Mouse (Mus musculus): Measurements from ENCODE around the gene Cdc42bpb. TPM values are rescaled to one million over a fixed set of nuclear protein-coding genes. Genes with fewer than 3 reads are reported as not detected.

The Cdc42bpb gene
- total and polyA plus RNA-seq, 2 experiments from 2014 or later = 28.4 to 229 TPM

DNA sequence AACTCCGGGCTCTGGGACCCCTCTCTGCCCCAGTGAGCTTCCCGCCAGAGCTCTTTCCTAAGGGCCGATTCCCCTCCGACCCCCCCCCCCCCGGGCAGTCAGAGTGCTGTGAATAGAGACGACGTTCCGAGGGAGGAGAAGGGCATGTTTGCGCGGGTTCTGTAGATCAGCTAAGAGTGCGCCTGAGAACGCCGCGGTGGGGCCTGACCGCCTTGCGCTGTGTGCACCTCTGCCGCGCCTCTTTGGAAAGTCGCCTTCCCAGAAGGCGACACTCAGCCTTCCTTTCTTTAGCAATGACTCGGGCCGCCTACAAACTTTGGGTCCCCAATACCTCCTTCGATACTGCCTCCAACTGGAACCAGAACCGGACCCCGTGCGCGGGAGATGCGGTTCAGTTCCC is 106.1 kb downstream of the Cdc42bpb start:
- Histone ChIP-seq H3K9me3 (ENCODE audit: low read length) (no peaks in the 10 kb centered on the region), H3K27ac (no peak overlapping the region), H3K4me2 (ENCODE audit: low read depth, low read length) (no peak overlapping the region), H3K4me3 (ENCODE audit: low read length) (no peak overlapping the region), H3K4me1 (ENCODE audit: insufficient read depth, low read length) (0 out of 2 replicates have a peak, but pooled peaks cover 7% of the 10 kb centered on the region), H3K9ac (replicated peaks; ENCODE audit: low read length) (no peak overlapping the region), H3K36me3 (ENCODE audit: insufficient read depth, low read length) (no peaks in the 10 kb centered on the region), H3K27me3 (ENCODE audit: insufficient read depth, low read length) (peaks cover 42% of the 10 kb centered on the region)
- ATAC-seq (no peak), DNase-seq (ENCODE audit: low spot score) (no peak)
- WGBS = 8% methylated on average over 27 of the region's 28 CpGs
- no peak for TF ChIP-seq CTCF (IDR thresholded peaks at IDR 0.05; ENCODE audit: low read depth)

- peaks cover 36% of the 10 kb centered on the region for H3K27me3 ChIP-seq (ENCODE audit: insufficient read depth, low read length)
- WGBS = 38% methylated on average over 25 of the region's 25 CpGs
Observed at GRCm38 (mm10) chr12:111270629-111271277, 106.8 kb downstream of the Cdc42bpb start, which contains the start of gene Amn. Gene Amn, plus strand, starts transcription at chr12:111271095.

GRCm38 (mm10) chr12:111267673-111268325 is 109.7 kb downstream of the Cdc42bpb start:
- Histone ChIP-seq H3K36me3 (ENCODE audit: insufficient read depth, low read length) (peaks cover 9% of the 10 kb centered on the region), H3K4me3 (ENCODE audit: low read length) (no peak overlapping the region), H3K27ac (no peak overlapping the region), H3K4me1 (ENCODE audit: insufficient read depth, low read length) (no peaks in the 10 kb centered on the region), H3K27me3 (ENCODE audit: insufficient read depth, low read length) (peaks cover 20% of the 10 kb centered on the region), H3K9me3 (ENCODE audit: low read length) (no peaks in the 10 kb centered on the region), H3K9ac (replicated peaks; ENCODE audit: low read length) (no peak overlapping the region), H3K4me2 (ENCODE audit: low read depth, low read length) (no peak overlapping the region)
- 78% methylated on average over 4 of the region's 4 CpGs for WGBS
- ATAC-seq (no peak), DNase-seq (ENCODE audit: low spot score) (no peak)
- no peak for TF ChIP-seq CTCF (IDR thresholded peaks at IDR 0.05; ENCODE audit: low read depth)

More at GRCm38 (mm10) chr12:111270629-111271277, 106.8 kb downstream of the Cdc42bpb start, which contains the start of gene Amn:
- TF ChIP-seq CTCF (IDR thresholded peaks at IDR 0.05; ENCODE audit: low read depth) = no peak
- no peak for DNase-seq (ENCODE audit: low spot score)
- Histone ChIP-seq H3K4me3 (ENCODE audit: low read length) (no peak within 1 kb of the TSS), H3K9ac (replicated peaks; ENCODE audit: low read length) (no peak within 1 kb of the TSS), H3K4me1 (ENCODE audit: insufficient read depth, low read length) (0 out of 2 replicates have a peak, but pooled peaks cover 7% of the 10 kb centered on the region), H3K36me3 (ENCODE audit: insufficient read depth, low read length) (no peaks in the 10 kb centered on the region), H3K4me2 (ENCODE audit: low read depth, low read length) (no peak within 1 kb of the TSS), H3K9me3 (ENCODE audit: low read length) (no peaks in the 10 kb centered on the region), H3K27ac (no peak within 1 kb of the TSS)
- no peak for ATAC-seq

DNA sequence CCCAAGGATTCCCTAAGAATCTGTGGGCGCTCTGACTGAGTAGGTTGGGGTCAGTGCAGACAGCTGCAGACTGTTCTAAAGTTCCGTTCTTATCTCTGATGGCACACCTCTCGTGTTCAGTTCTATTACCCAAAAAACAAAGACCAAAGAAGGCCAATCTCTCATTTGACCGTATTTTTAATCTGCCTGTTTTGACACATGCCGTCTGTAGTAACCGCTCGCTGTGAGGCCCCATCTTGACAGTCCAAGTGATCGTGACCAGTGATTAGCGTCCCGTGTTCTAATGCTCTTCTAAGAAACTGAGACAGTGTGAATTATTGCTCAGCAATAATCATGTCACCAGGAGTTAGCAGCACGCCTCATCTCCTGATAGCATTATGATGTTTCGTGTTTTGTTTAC is 110.9 kb downstream of the Cdc42bpb start:
- H3K27me3 ChIP-seq (ENCODE audit: insufficient read depth, low read length) = peaks cover 17% of the 10 kb centered on the region
- no peak for DNase-seq (ENCODE audit: low spot score)
- H3K27ac ChIP-seq = no peak overlapping the region
- ATAC-seq = no peak
- H3K9me3 ChIP-seq (ENCODE audit: low read length) = no peaks in the 10 kb centered on the region
- WGBS = 84% methylated on average over 12 of the region's 12 CpGs
- no peak overlapping the region for H3K9ac ChIP-seq (replicated peaks; ENCODE audit: low read length)
- H3K36me3 ChIP-seq (ENCODE audit: insufficient read depth, low read length) = peaks cover 10% of the 10 kb centered on the region
- H3K4me1 ChIP-seq (ENCODE audit: insufficient read depth, low read length) = no peaks in the 10 kb centered on the region
- no peak overlapping the region for H3K4me3 ChIP-seq (ENCODE audit: low read length)
- no peak for TF ChIP-seq CTCF (IDR thresholded peaks at IDR 0.05; ENCODE audit: low read depth)
- no peak overlapping the region for H3K4me2 ChIP-seq (ENCODE audit: low read depth, low read length)

GRCm38 (mm10) chr12:111265212-111265611 is 112.3 kb downstream of the Cdc42bpb start:
- Histone ChIP-seq H3K27me3 (ENCODE audit: insufficient read depth, low read length) (peaks cover 5% of the 10 kb centered on the region; the same call in 1 of the 2 replicates), H3K9me3 (ENCODE audit: low read length) (no peaks in the 10 kb centered on the region), H3K4me2 (ENCODE audit: low read depth, low read length) (no peak overlapping the region), H3K4me3 (ENCODE audit: low read length) (no peak overlapping the region), H3K27ac (no peak overlapping the region), H3K9ac (replicated peaks; ENCODE audit: low read length) (no peak overlapping the region), H3K36me3 (ENCODE audit: insufficient read depth, low read length) (peaks cover 13% of the 10 kb centered on the region), H3K4me1 (ENCODE audit: insufficient read depth, low read length) (no peaks in the 10 kb centered on the region)
- ATAC-seq = no peak
- 61% methylated on average over 5 of the region's 5 CpGs for WGBS
- no peak for TF ChIP-seq CTCF (IDR thresholded peaks at IDR 0.05; ENCODE audit: low read depth)
- DNase-seq (ENCODE audit: low spot score) = no peak

GRCm38 (mm10) chr12:111263650-111264049 is 113.9 kb downstream of the Cdc42bpb start:
- Histone ChIP-seq H3K36me3 (ENCODE audit: insufficient read depth, low read length) (peaks cover 13% of the 10 kb centered on the region), H3K9me3 (ENCODE audit: low read length) (no peaks in the 10 kb centered on the region), H3K27me3 (ENCODE audit: insufficient read depth, low read length) (no peaks in the 10 kb centered on the region), H3K27ac (no peak overlapping the region), H3K9ac (replicated peaks; ENCODE audit: low read length) (no peak overlapping the region), H3K4me2 (ENCODE audit: low read depth, low read length) (no peak overlapping the region), H3K4me1 (ENCODE audit: insufficient read depth, low read length) (no peaks in the 10 kb centered on the region), H3K4me3 (ENCODE audit: low read length) (no peak overlapping the region)
- no peak for TF ChIP-seq CTCF (IDR thresholded peaks at IDR 0.05; ENCODE audit: low read depth)
- DNase-seq (ENCODE audit: low spot score) (no peak), ATAC-seq (no peak)
- 92% methylated on average over 16 of the region's 16 CpGs for WGBS

DNA sequence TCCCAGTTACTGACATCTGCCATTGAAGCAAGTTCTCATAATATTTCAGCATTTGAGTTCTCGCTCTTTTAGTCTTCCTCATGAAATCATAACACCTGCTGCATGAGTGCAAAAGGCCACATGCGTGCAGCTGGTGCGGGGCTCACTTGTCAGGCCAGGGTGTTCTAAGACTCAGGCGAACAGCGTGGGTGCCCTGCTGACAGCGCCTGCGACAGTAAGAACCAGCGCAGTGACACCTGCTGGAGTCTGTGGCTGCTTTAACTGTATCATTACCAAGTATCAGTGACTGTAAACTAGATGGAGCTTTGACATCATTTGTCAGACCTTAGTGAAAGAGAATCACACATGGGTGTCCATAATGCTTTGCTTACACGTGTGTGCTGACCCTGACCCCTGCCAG is 126.3 kb downstream of the Cdc42bpb start:
- Histone ChIP-seq H3K36me3 (ENCODE audit: insufficient read depth, low read length) (peaks cover 3% of the 10 kb centered on the region; the same call in 1 of the 2 replicates), H3K4me1 (ENCODE audit: insufficient read depth, low read length) (no peaks in the 10 kb centered on the region), H3K27ac (no peak overlapping the region), H3K9me3 (ENCODE audit: low read length) (no peaks in the 10 kb centered on the region), H3K9ac (replicated peaks; ENCODE audit: low read length) (no peak overlapping the region), H3K4me2 (ENCODE audit: low read depth, low read length) (no peak overlapping the region), H3K27me3 (ENCODE audit: insufficient read depth, low read length) (no peaks in the 10 kb centered on the region), H3K4me3 (ENCODE audit: low read length) (no peak overlapping the region)
- ATAC-seq (no peak), DNase-seq (ENCODE audit: low spot score) (peak; percentile 46)
- peak; percentile 41 for TF ChIP-seq CTCF (IDR thresholded peaks at IDR 0.05; ENCODE audit: low read depth)
- WGBS = 49% methylated on average over 9 of the region's 9 CpGs
